Mouse (Mus musculus) heart, adult 2 months (tissue): Measurements from ENCODE around the gene Hist1h2bn. TPM values are rescaled to one million over a fixed set of nuclear protein-coding genes. Genes with fewer than 3 reads are reported as not detected.
A peak's percentile ranks its signal among the peaks of the same experiment; 100 is the strongest.
"Not testable (repeated sequence)": the region's sequence is repeated elsewhere in the genome, so short reads cannot be mapped to it uniquely, and the experiment has no call there.

ENCODE experiments used
- DNase-seq, 2 experiments: peaks; one replicate each; pipeline ENCODE4 v3.0.0; 2021
- H3K27ac ChIP-seq: fragments of 200-600 bp; 2 replicates; pipeline ENCODE4 v1.8.1; 2022
- H3K27me3 ChIP-seq: fragments of 200-500 bp; 2 replicates; pipeline ENCODE4 v1.6.1; 2012; ENCODE audit warnings: mild to moderate bottlenecking, low read length, inconsistent platforms, mixed read lengths; ENCODE audit not compliant: control insufficient read depth, insufficient read depth
- H3K36me3 ChIP-seq: fragments of 200-500 bp; 2 replicates; pipeline ENCODE4 v1.6.1; 2012; ENCODE audit warnings: low read length, inconsistent platforms; ENCODE audit not compliant: control insufficient read depth, insufficient read depth
- H3K4me1 ChIP-seq: fragments of 200-500 bp; 2 replicates; pipeline ENCODE4 v1.6.1; 2011; ENCODE audit warnings: low read length; ENCODE audit not compliant: control insufficient read depth, insufficient read depth
- H3K4me3 ChIP-seq: fragments of 200-600 bp; 2 replicates; pipeline ENCODE4 v1.8.1; 2022
- H3K79me2 ChIP-seq: fragments of 200-500 bp; replicated peaks from 2 replicates; pipeline ENCODE4 v1.6.1; 2012; ENCODE audit warnings: mild to moderate bottlenecking, inconsistent platforms, low read length, moderate library complexity, mixed read lengths; ENCODE audit not compliant: control insufficient read depth, insufficient read depth
- H3K9ac ChIP-seq: fragments of 200-500 bp; 2 replicates; pipeline ENCODE4 v1.6.1; 2012; ENCODE audit warnings: low read depth, mild to moderate bottlenecking, control low read depth, inconsistent platforms, low read length, mixed read lengths
- CTCF ChIP-seq: fragments of 200-600 bp; IDR thresholded peaks from 2 replicates; pipeline ENCODE4 v1.8.1; 2022; ENCODE audit warnings: antibody characterized with exemption, mild to moderate bottlenecking, moderate library complexity
- EP300 ChIP-seq: fragments of 200-500 bp; IDR thresholded peaks from 2 replicates; pipeline ENCODE4 v1.6.1; 2011; ENCODE audit warnings: low read depth, low read length, control low read depth; ENCODE audit not compliant: insufficient read depth
- POLR2A ChIP-seq: fragments of 200-500 bp; IDR thresholded peaks from 2 replicates; pipeline ENCODE4 v1.6.1; 2011; ENCODE audit warnings: mild to moderate bottlenecking, low read depth, low read length, control low read depth; ENCODE audit not compliant: insufficient read depth
- WGBS: fragments of 180-500 bp; shearing (Covaris S2); methylation state at CpG from one replicate; pipeline ENCODE4 v1.1.7; 2018; 5-methylcytosine and 5-hydroxymethylcytosine counted together
- intact Hi-C: fragments of 180-260 bp; cut with DNase I; formaldehyde crosslinking; loops from one replicate; pipeline ENCODE4 v1.15.1; 2025
- long read RNA-seq: library from polyadenylated mRNA; stranded (forward); transcript quantifications from one replicate; pipeline ENCODE4 v2.0.0, GENCODE M21; 2021
- polyA plus RNA-seq: library from polyadenylated mRNA; depleted of rRNA; stranded (reverse); fragments of >200 nt; gene quantifications from 2 replicates; pipeline ENCODE4 v1.2.3, GENCODE M21; 2012; rRNA removed
- total RNA-seq, 2 experiments: library from RNA; stranded (reverse); gene quantifications; 2 replicates each; pipeline ENCODE4 v1.2.3; 2021

The Hist1h2bn gene
- 1 to 10 TPM; 2.6 to 6.9 TPM for total RNA-seq
- polyA plus RNA-seq, result 1.6 and 1.9 TPM in 2 replicates
- long read RNA-seq, result 0 reads

DNA sequence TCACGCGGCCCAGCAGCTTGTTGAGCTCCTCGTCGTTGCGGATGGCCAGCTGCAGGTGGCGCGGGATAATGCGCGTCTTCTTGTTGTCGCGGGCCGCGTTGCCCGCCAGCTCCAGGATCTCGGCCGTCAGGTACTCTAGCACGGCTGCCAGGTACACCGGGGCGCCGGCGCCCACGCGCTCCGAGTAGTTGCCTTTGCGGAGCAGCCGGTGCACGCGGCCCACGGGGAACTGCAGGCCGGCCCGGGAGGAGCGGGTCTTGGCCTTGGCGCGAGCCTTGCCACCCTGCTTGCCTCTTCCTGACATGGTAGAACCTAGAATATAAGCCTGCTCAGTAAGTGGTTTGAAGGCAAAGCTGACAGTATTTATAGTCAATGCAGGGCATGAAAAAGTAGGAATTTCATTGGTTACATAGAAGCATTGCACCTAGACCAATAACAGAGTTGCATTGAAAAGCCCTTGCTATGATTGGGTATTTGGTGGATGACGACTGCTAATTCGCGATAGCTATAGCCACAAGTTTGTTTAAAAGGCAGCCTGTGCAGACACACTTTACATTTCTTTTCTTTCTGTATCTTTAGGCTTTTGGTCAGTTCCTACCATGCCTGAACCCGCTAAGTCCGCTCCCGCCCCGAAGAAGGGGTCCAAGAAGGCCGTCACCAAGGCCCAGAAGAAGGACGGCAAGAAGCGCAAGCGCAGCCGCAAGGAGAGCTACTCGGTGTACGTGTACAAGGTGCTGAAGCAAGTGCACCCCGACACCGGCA lies at the start of gene Hist1h2bn, which contains the start of gene Hist1h2ak:
Hist1h2bn (plus strand) TSS at position 600 of the 762 bp plus-strand sequence.
Hist1h2ak (minus strand) TSS at position 304 of the 762 bp plus-strand sequence.
- Histone ChIP-seq H3K9ac (peak within 1 kb of the TSS; percentile 77), H3K4me3 (peak within 1 kb of the TSS; percentile 60), H3K27ac (peak within 1 kb of the TSS; percentile 59; the same call in 1 of the 2 replicates)
- WGBS, result under 1% methylated on average over 48 of the region's 50 CpGs
- intact Hi-C loops, result loop anchor here (2.0 to 10.0 kb wide), 4 partner anchors 33 to 1981 kb away; partner anchors contain the start of genes Hist1h1c, Hist1h2ac, Hist1h2ag and Hist1h2an
- H3K4me1 ChIP-seq, H3K27me3 ChIP-seq, H3K36me3 ChIP-seq, H3K79me2 ChIP-seq: not testable (repeated sequence)
- peak; percentile 62 to 68 for DNase-seq
- TF ChIP-seq CTCF, result peak; percentile 24; the same call in 1 of the 2 replicates
- peak; percentile 61; the same call in 1 of the 2 replicates for TF ChIP-seq POLR2A

DNA sequence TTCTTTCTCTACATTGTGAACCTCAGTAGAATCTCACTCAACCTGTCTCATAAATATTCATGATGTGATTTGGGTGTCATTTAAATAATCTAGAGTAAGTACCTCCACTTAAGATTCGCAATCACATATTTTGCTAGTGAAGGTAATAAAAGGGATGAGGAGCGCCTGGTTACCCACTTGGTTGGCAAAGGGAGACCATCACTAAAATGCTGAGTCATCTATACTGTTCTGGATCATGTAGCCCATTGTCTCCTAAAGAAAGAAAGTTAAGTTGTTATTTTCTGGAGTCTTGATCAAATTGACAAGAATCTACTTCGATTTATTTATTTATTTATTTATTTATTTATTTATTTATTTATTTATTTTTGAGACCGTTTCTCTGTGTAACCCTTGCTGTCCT lies 47.3 kb upstream of the Hist1h2bn start:
- no peak overlapping the region for H3K4me3 ChIP-seq
- H3K36me3 ChIP-seq, result no peaks in the 10 kb centered on the region
- H3K27me3 ChIP-seq, result no peaks in the 10 kb centered on the region
- H3K27ac ChIP-seq, result no peak overlapping the region
- H3K4me1 ChIP-seq, result no peaks in the 10 kb centered on the region
- no peaks in the 10 kb centered on the region for H3K79me2 ChIP-seq
- TF ChIP-seq EP300, result no peak
- TF ChIP-seq POLR2A, result no peak
- TF ChIP-seq CTCF, result no peak
- whole genome bisulfite sequencing, result 64% methylated on average over 4 of the region's 4 CpGs
- intact Hi-C loops, result no loop called here
- no peak overlapping the region for H3K9ac ChIP-seq
- no peak for DNase-seq

DNA sequence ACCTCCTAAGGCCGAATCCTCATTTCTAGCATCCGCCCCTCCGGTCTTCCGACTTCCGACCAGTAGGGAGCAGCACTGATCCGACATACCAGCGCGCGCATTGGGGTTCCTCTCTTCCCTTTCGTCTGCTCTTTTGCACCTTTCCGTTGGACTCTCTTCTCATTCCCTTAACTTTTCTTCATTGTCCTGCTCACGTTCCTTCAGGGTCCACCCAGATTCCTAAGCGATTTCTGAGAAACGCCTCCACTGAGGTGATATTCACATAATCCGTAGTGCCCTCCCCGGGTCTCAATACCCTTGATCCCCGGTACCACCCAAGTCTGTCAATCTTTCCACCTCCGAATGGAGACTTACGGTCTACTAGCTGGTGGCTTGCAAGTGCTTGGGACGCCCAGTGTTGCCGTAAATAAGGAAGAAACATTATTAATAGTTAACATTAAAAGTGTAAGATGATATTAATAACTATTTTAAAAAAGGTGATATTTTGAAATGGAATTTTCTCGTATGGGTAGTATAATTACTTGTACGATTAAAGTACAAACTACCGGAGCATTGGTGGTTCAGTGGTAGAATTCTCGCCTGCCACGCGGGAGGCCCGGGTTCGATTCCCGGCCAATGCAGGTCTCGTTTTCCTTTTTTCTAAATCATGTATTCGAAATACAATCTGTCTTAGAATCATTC lies 43.8 kb upstream of the Hist1h2bn start:
- 0 out of 2 replicates have a peak, but pooled peaks have one; percentile 49 for TF ChIP-seq EP300
- TF ChIP-seq POLR2A, result peak; percentile 49
- TF ChIP-seq CTCF, result peak; percentile 96; the same call in 1 of the 2 replicates
- Histone ChIP-seq H3K27me3 (no peaks in the 10 kb centered on the region), H3K9ac (peak overlapping the region; percentile 85), H3K36me3 (no peaks in the 10 kb centered on the region), H3K4me1 (no peaks in the 10 kb centered on the region), H3K4me3 (peak overlapping the region; percentile 74), H3K27ac (peak overlapping the region; percentile 78), H3K79me2 (no peaks in the 10 kb centered on the region)
- WGBS, result under 1% methylated on average over 32 of the region's 32 CpGs
- intact Hi-C loops, result loop anchor here (2.0 to 10.0 kb wide), 7 partner anchors 205 to 1985 kb away; partner anchors contain the start of genes Hist1h1t, Hist1h4c and Hist1h4d
- DNase-seq, result peak; percentile 89 to 90

GRCm38 (mm10) chr13:21710821-21711525 lies 43.0 kb upstream of the Hist1h2bn start:
- 5% methylated on average over 22 of the region's 22 CpGs for WGBS
- Histone ChIP-seq H3K27ac (peak overlapping the region; percentile 1; the same call in 1 of the 2 replicates), H3K27me3 (no peaks in the 10 kb centered on the region), H3K4me3 (peak overlapping the region; percentile 74), H3K36me3 (no peaks in the 10 kb centered on the region), H3K9ac (peak overlapping the region; percentile 50), H3K79me2 (no peaks in the 10 kb centered on the region), H3K4me1 (no peaks in the 10 kb centered on the region)
- DNase-seq, result peak; percentile 79 to 84
- intact Hi-C loops, result loop anchor here (1.0 to 10.0 kb wide), 8 partner anchors 23 to 1984 kb away; partner anchors contain the start of genes Hist1h1t, Hist1h4c and Hist1h4d
- TF ChIP-seq POLR2A (no peak), EP300 (peak; percentile 76; the same call in 1 of the 2 replicates), CTCF (no peak)

- Histone ChIP-seq H3K79me2 (no peaks in the 10 kb centered on the region), H3K36me3 (no peaks in the 10 kb centered on the region), H3K27me3 (no peaks in the 10 kb centered on the region), H3K9ac (no peak overlapping the region), H3K4me3 (peak overlapping the region; percentile 74; the same call in 1 of the 2 replicates), H3K4me1 (no peaks in the 10 kb centered on the region), H3K27ac (no peak overlapping the region)
- TF ChIP-seq CTCF (no peak), EP300 (no peak), POLR2A (no peak)
- intact Hi-C loops, result loop anchor here (1.0 to 10.0 kb wide), 8 partner anchors 23 to 1983 kb away; partner anchors contain the start of genes Hist1h1t, Hist1h4c and Hist1h4d
- DNase-seq, result no peak
- 43% methylated on average over 4 of the region's 4 CpGs for WGBS
Observed at GRCm38 (mm10) chr13:21711698-21712097, 42.2 kb upstream of the Hist1h2bn start.
